Comparison of ENCODE assay signal across 21 mouse cellular contexts in genomic region chr10:106038033-106038432, GRCm38 (mm10).
"Had no signal": no experiment of that assay in that cellular context is flagged by ENCODE, and none has a peak within 500 bp of the region (broad histone marks: within the 10 kb centered on the region; RNA-seq: fewer than 3 reads in every experiment).

No protein-coding gene starts in this region.

- H3K9me3 ChIP-seq: liver, embryonic 15.5 days; lung, embryonic 15.5 days; midbrain, embryonic 13.5 days; midbrain, embryonic 15.5 days; neural tube, embryonic 13.5 days; neural tube, embryonic 15.5 days; stomach, embryonic 15.5 days had no signal

- H3K27me3 ChIP-seq: liver, embryonic 15.5 days; lung, embryonic 15.5 days; megakaryocyte, embryonic 14.5 days; midbrain, embryonic 13.5 days; midbrain, embryonic 15.5 days; neural tube, embryonic 13.5 days; neural tube, embryonic 15.5 days; stomach, embryonic 15.5 days had no signal

- ATAC-seq: liver, postnatal 0 days; lung, postnatal 0 days; midbrain, embryonic 13.5 days; midbrain, embryonic 15.5 days had no signal

- H3K4me2 ChIP-seq: liver, embryonic 15.5 days; lung, embryonic 15.5 days; midbrain, embryonic 11.5 days; midbrain, embryonic 13.5 days; midbrain, embryonic 15.5 days; neural tube, embryonic 13.5 days; neural tube, embryonic 15.5 days; stomach, embryonic 15.5 days had no signal

- H3K4me1 ChIP-seq: liver, embryonic 15.5 days; lung, embryonic 15.5 days; megakaryocyte, embryonic 14.5 days; midbrain, embryonic 13.5 days; midbrain, embryonic 15.5 days; neural tube, embryonic 13.5 days; neural tube, embryonic 15.5 days; stomach, embryonic 15.5 days had no signal

- H3K36me3 ChIP-seq: liver, embryonic 15.5 days; lung, embryonic 15.5 days; midbrain, embryonic 13.5 days; midbrain, embryonic 15.5 days; neural tube, embryonic 13.5 days; neural tube, embryonic 15.5 days; stomach, embryonic 15.5 days had no signal

- H3K9ac ChIP-seq: liver, embryonic 15.5 days; liver, postnatal 0 days; lung, embryonic 15.5 days; midbrain, embryonic 13.5 days; midbrain, embryonic 15.5 days; neural tube, embryonic 13.5 days; neural tube, embryonic 15.5 days; stomach, embryonic 15.5 days had no signal

- H3K4me3 ChIP-seq: liver, embryonic 15.5 days; lung, embryonic 15.5 days; megakaryocyte, embryonic 14.5 days; midbrain, embryonic 13.5 days; midbrain, embryonic 15.5 days; myocyte; neural tube, embryonic 13.5 days; neural tube, embryonic 15.5 days; stomach, embryonic 15.5 days had no signal

- H3K27ac ChIP-seq: liver, embryonic 15.5 days; lung, embryonic 15.5 days; macrophage; midbrain, embryonic 13.5 days; midbrain, embryonic 15.5 days; neural tube, embryonic 13.5 days; neural tube, embryonic 15.5 days; stomach, embryonic 15.5 days; stomach, postnatal 0 days had no signal

- DNase-seq: liver, postnatal 0 days; lung, adult 2 months; lung, postnatal 14 days; lung, postnatal 36 days; right cerebral cortex, postnatal 14 days; thymus, adult 2 months; thymus, postnatal 25 days; thymus, postnatal 4 days had no signal
